Mouse (Mus musculus) ES-Bruce4 (cell line): ENCODE data around the gene Lysmd4. TPM values are rescaled to one million over a fixed set of nuclear protein-coding genes. Genes with fewer than 3 reads are reported as not detected.

Experiments
- H3K27ac ChIP-seq: 2 replicates; pipeline ENCODE4 v1.5.1; 2012; ENCODE audit warnings: low read length, inconsistent platforms; ENCODE audit not compliant: insufficient read depth
- H3K27me3 ChIP-seq: 2 replicates; pipeline ENCODE4 v1.6.1; 2012; ENCODE audit warnings: mild to moderate bottlenecking, low read length, inconsistent platforms; ENCODE audit not compliant: control insufficient read depth, poor library complexity, insufficient read depth, severe bottlenecking
- H3K36me3 ChIP-seq: 2 replicates; pipeline ENCODE4 v1.6.1; 2012; ENCODE audit warnings: inconsistent platforms, mild to moderate bottlenecking, low read length, moderate library complexity; ENCODE audit not compliant: control insufficient read depth, poor library complexity, insufficient read depth, severe bottlenecking
- H3K4me1 ChIP-seq: one replicate; pipeline ENCODE4 v1.8.1; 2011; ENCODE audit warnings: low read length; ENCODE audit not compliant: control insufficient read depth, insufficient read depth
- H3K4me3 ChIP-seq: 2 replicates; pipeline ENCODE4 v1.5.1; 2011; ENCODE audit warnings: low read depth, mild to moderate bottlenecking, low read length
- H3K9ac ChIP-seq: 2 replicates; pipeline ENCODE4 v1.6.1; 2012; ENCODE audit warnings: low read depth, mild to moderate bottlenecking, inconsistent platforms; ENCODE audit not compliant: poor library complexity, severe bottlenecking
- H3K9me3 ChIP-seq: replicated peaks from 2 replicates; pipeline ENCODE4 v1.6.1; 2012; ENCODE audit warnings: mild to moderate bottlenecking, low read length, inconsistent platforms; ENCODE audit not compliant: control insufficient read depth, poor library complexity, insufficient read depth, severe bottlenecking
- CTCF ChIP-seq: IDR thresholded peaks from one replicate; pipeline ENCODE4 v1.8.1; 2011; ENCODE audit warnings: low read depth, low read length
- EP300 ChIP-seq: IDR thresholded peaks from 2 replicates; pipeline ENCODE4 v1.6.1; 2011; ENCODE audit warnings: low read depth, low read length; ENCODE audit not compliant: insufficient read depth
- POLR2A ChIP-seq: IDR thresholded peaks from one replicate; pipeline ENCODE4 v1.8.1; 2011; ENCODE audit warnings: low read length; ENCODE audit not compliant: insufficient read depth
- polyA plus RNA-seq: library from polyadenylated mRNA; stranded (reverse); fragments of >200 nt; gene quantifications from 2 replicates; pipeline ENCODE4 v1.2.4, GENCODE M21; 2011; ENCODE audit warnings: low read depth; ENCODE audit not compliant: missing spikeins, insufficient read depth, insufficient read length

Lysmd4 gene
- polyA plus RNA-seq, 1 experiment = 6.8 TPM

DNA sequence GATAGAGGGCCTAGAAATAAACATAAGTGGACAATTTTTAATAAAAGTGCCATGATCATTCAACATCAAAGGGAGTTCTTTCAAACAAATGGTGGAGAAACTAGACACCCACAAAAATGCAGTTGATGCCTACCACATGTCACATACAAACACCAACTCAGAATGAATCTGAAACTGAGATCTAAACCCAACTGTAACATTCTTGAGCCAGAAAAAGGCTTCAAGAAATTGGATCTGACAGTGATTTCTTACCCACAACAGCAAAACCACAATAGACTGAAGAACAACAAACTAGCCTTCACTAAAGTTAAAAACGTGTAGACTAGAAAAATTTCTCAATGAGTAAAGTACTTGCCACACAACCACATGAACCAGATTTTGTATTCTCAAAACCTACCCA is 98.0 kb downstream of the Lysmd4 start:
- Histone ChIP-seq H3K4me1 (no peaks in the 10 kb centered on the region), H3K9ac (no peak overlapping the region), H3K9me3 (no peaks in the 10 kb centered on the region), H3K27me3 (no peaks in the 10 kb centered on the region), H3K4me3 (no peak overlapping the region), H3K36me3 (no peaks in the 10 kb centered on the region), H3K27ac (no peak overlapping the region)
- TF ChIP-seq POLR2A = no peak
- TF ChIP-seq EP300 = no peak
- no peak for TF ChIP-seq CTCF

DNA sequence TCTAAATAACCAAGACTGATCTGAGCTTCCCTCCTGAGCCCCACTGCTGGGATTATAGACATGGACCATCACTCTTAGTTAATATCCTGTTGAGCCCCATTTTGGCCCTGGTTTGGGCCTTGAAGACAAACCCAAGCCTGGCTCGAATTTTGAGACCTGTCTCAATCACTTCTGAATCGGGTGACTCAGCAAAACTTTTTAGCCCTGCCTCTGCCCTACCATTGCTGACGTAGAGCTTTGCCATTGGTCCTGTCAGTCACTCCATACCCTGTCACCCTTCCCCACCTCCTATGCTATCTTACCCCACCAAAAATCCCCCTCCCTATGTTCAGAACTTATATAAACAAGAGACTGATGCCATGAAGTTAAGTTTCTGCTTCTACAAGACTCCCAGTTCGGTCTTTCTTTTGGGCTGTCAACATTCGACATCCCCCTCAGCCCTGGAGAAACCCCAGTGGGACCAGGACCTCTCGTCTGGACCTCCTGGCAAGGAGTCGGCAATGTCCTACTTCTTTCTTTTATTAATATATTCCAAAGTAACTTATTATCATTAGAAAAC is 119.8 kb downstream of the Lysmd4 start:
- Histone ChIP-seq H3K27me3 (no peaks in the 10 kb centered on the region), H3K9ac (no peak overlapping the region), H3K9me3 (no peaks in the 10 kb centered on the region), H3K4me3 (no peak overlapping the region), H3K27ac (no peak overlapping the region), H3K36me3 (no peaks in the 10 kb centered on the region), H3K4me1 (no peaks in the 10 kb centered on the region)
- no peak for TF ChIP-seq CTCF
- no peak for TF ChIP-seq POLR2A
- no peak for TF ChIP-seq EP300

DNA sequence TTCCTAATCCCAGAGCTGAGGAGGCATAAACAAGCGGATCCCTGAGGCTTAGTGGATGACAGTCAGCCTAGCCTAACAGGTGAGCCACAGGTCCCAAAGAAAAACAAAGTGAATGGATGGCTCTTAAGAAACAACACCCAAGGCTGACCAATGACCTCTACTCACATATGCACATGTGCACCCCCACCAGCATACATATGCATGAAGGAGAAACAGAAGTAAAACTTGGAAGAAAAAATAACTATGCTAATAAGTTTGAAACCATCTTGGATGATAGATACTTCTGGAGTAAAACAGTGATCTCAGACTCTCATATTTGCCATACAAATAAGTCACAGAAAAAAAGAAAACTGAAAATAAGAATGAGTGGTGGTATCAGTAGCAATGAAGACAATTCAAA is 122.1 kb downstream of the Lysmd4 start:
- no peaks in the 10 kb centered on the region for H3K36me3 ChIP-seq
- no peak overlapping the region for H3K9ac ChIP-seq
- H3K27ac ChIP-seq = no peak overlapping the region
- H3K9me3 ChIP-seq = no peaks in the 10 kb centered on the region
- no peak overlapping the region for H3K4me3 ChIP-seq
- TF ChIP-seq POLR2A (no peak), CTCF (no peak)
- H3K27me3 ChIP-seq = no peaks in the 10 kb centered on the region
- no peaks in the 10 kb centered on the region for H3K4me1 ChIP-seq

DNA sequence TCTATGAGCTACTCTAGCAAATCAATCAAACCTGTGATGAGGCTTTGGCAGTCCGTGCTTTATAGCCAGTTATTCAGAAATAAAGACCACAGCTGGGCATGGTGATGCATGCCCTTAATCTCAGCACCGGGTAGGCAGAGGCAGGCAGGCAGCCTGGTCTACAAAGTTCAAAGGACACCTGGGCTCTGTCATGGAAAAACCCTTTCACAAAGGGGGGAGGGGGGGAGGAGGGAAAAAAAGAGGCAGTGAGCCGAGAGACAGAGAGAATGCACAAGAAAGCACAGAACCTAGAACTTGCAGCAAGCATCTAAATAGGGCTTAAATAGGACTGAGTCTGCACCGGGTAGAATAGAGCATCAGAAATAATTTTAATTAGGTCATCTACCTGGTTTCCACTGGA is 130.6 kb downstream of the Lysmd4 start:
- Histone ChIP-seq H3K27ac (no peak overlapping the region), H3K9me3 (peaks cover 9% of the 10 kb centered on the region), H3K4me1 (no peaks in the 10 kb centered on the region), H3K9ac (no peak overlapping the region), H3K27me3 (no peaks in the 10 kb centered on the region), H3K36me3 (no peaks in the 10 kb centered on the region), H3K4me3 (no peak overlapping the region)
- TF ChIP-seq POLR2A (no peak), CTCF (no peak), EP300 (no peak)

DNA sequence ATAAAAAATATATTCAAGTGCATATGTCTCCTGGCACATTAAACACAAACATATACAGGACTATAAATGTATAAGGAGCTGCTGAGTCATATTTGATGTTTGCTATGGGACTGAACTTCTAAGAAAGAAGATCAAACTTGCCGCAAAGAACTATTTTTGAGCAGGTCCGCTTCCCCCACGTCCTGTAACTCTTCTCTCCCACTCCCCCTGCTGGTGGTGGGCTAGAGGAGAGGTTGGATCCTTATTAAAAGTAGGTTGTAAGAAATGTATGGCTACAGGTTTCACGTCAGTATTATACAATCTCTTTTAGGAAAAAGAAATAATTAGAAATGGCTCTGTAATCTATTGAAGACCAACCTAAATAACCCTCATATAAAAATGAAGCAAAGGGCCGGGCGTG is 131.3 kb downstream of the Lysmd4 start:
- Histone ChIP-seq H3K4me1 (no peaks in the 10 kb centered on the region), H3K9ac (no peak overlapping the region), H3K4me3 (no peak overlapping the region), H3K9me3 (peaks cover 9% of the 10 kb centered on the region), H3K27ac (no peak overlapping the region), H3K27me3 (no peaks in the 10 kb centered on the region), H3K36me3 (no peaks in the 10 kb centered on the region)
- no peak for TF ChIP-seq POLR2A
- peak; percentile 38 for TF ChIP-seq CTCF
- no peak for TF ChIP-seq EP300

DNA sequence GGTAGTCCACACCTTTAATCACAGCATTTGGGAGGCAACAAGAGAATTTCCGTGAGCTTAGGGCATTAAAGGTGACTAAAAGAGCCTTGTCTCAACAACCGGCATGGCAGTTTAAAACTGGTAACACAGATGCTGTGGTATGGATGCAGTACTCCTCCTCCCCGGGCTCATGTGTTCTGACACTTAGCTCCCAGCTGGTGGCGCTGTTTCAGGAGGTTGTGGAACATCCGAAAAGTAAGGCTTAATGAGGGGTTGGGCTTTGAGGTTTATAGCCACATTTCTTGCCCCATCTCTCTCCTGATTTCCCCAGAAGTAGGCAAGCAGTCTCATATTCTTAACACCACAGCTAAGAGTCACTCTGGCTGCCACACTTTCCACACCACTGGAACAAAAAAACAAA is 133.5 kb downstream of the Lysmd4 start:
- no peak overlapping the region for H3K27ac ChIP-seq

More for the DNA sequence above, 133.5 kb downstream of the Lysmd4 start:
- Histone ChIP-seq H3K4me1 (no peaks in the 10 kb centered on the region), H3K36me3 (no peaks in the 10 kb centered on the region), H3K9me3 (peaks cover 9% of the 10 kb centered on the region), H3K9ac (no peak overlapping the region), H3K4me3 (no peak overlapping the region), H3K27me3 (no peaks in the 10 kb centered on the region)
- TF ChIP-seq CTCF (peak; percentile 34), POLR2A (no peak), EP300 (no peak)

Other genes starting within 250 kb of the Lysmd4 start
- gene Mef2a, start 150.3 kb downstream of the Lysmd4 start, polyA plus RNA-seq = 29.5 and 31.6 TPM in 2 replicates